Mouse (Mus musculus): ENCODE data around the gene Gm4985. TPM values are rescaled to one million over a fixed set of nuclear protein-coding genes. Genes with fewer than 3 reads are reported as not detected.
"Not testable (repeated sequence)": the region's sequence is repeated elsewhere in the genome, so short reads cannot be mapped to it uniquely, and the experiment has no call there.

Gm4985 gene
- polyA plus RNA-seq (2015; fragmentation: Nextera tagmentation; extraction: Ambion mirVana) = not detected in 2 replicates

DNA sequence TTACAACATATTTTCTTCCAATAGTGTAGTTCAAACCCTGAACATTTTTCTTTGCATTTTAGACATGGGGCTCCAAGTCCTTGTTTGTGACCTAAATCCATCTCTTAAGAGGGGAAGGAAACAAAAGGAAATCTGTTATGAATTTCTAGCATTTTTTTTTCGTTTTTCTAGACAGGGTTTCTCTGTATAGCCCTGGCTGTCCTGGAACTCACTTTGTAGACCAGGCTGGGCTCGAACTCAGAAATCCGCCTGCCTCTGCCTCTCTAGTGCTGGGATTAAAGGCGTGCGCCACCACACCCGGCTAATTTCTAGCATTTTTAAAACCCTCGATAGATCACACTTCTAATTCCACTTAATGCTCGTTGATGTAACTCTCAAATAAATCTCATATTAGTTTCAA is at the start of gene Gm4985:
Gene Gm4985 (minus strand): TSS at position 101 of the 400 bp plus-strand sequence.
- 72% methylated on average over 8 of the region's 8 CpGs for WGBS
- ATAC-seq (ENCODE audit: borderline replicate concordance, extremely low read depth, low FRiP score, low TSS enrichment); H3K27me3 ChIP-seq; H3K9me3 ChIP-seq; H3K9ac ChIP-seq; H3K27ac ChIP-seq; H3K4me3 ChIP-seq; H3K4me2 ChIP-seq; H3K36me3 ChIP-seq; H3K4me1 ChIP-seq: not testable (repeated sequence)

DNA sequence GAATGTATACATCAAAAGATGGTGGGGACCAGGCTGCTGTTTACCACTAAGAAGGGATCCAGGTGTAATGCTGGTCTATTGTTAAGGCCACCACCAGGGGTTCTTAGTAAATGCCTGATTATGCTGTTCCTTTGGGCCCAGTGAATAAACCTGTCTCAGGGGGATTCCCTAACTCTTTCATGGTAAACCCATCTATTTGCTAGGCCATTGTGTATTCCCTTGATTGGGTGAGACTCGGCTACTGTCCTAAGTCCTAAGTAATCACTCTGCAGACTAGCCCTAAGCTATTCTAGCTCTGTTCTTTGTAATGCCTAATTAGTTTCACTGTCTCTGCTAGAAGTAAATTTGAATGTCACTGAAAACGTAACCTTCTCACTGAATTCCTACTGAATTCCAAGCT is 4.6 kb downstream of the Gm4985 start:
- 74% methylated on average over 2 of the region's 2 CpGs for WGBS
- Histone ChIP-seq H3K36me3 (no peaks in the 10 kb centered on the region), H3K9ac (no peak overlapping the region), H3K27me3 (no peaks in the 10 kb centered on the region), H3K4me2 (no peak overlapping the region), H3K4me3 (no peak overlapping the region), H3K27ac (no peak overlapping the region), H3K4me1 (no peaks in the 10 kb centered on the region), H3K9me3 (no peaks in the 10 kb centered on the region)
- no peak for ATAC-seq (ENCODE audit: borderline replicate concordance, extremely low read depth, low FRiP score, low TSS enrichment)

Small RNAs within 50 kb of the gene (microRNA-seq; reads per million reads assigned to microRNA genes)
- gene Gm25299 = not detected

Other genes starting within 250 kb of the Gm4985 start
- not detected in 2 replicates for gene Gm4907, start 76.4 kb downstream of the Gm4985 start, polyA plus RNA-seq (2015; fragmentation: Nextera tagmentation; extraction: Ambion mirVana)

All from lung, embryonic 15.5 days (tissue).